Mouse (Mus musculus) olfactory bulb, adult 2 months (tissue): ENCODE measurements around the gene Ebi3. TPM values are rescaled to one million over a fixed set of nuclear protein-coding genes. Genes with fewer than 3 reads are reported as not detected.
"Not testable (repeated sequence)": the region's sequence is repeated elsewhere in the genome, so short reads cannot be mapped to it uniquely, and the experiment has no call there.

Experiments used
- H3K27ac ChIP-seq: fragments of 200-500 bp; 2 replicates; pipeline ENCODE4 v1.5.1; 2012; ENCODE audit warnings: low read depth, low read length; ENCODE audit not compliant: insufficient read depth
- H3K4me1 ChIP-seq: fragments of 200-500 bp; 2 replicates; pipeline ENCODE4 v1.6.1; 2012; ENCODE audit warnings: low read length; ENCODE audit not compliant: control insufficient read depth, insufficient read depth
- H3K4me3 ChIP-seq: fragments of 200-500 bp; 2 replicates; pipeline ENCODE4 v1.5.1; 2012; ENCODE audit warnings: mild to moderate bottlenecking, low read depth, low read length, moderate library complexity; ENCODE audit not compliant: insufficient read depth
- CTCF ChIP-seq: fragments of 200-500 bp; IDR thresholded peaks from 2 replicates; pipeline ENCODE4 v1.5.1; 2012; ENCODE audit warnings: low read depth, mild to moderate bottlenecking, low read length, moderate library complexity; ENCODE audit not compliant: insufficient read depth
- POLR2A ChIP-seq: fragments of 200-500 bp; IDR thresholded peaks from 2 replicates; pipeline ENCODE4 v1.6.1; 2012; ENCODE audit warnings: mild to moderate bottlenecking, low read depth, low read length, moderate library complexity; ENCODE audit not compliant: insufficient read depth
- WGBS: fragments of 180-500 bp; shearing (Covaris S2); methylation state at CpG from one replicate; pipeline ENCODE4 v1.1.7; 2018; 5-methylcytosine and 5-hydroxymethylcytosine counted together
- polyA plus RNA-seq: library from polyadenylated mRNA; stranded (reverse); fragments of >200 nt; gene quantifications from 2 replicates; pipeline ENCODE4 v1.2.4, GENCODE M21; 2012; ENCODE audit warnings: low replicate concordance; ENCODE audit not compliant: missing spikeins, insufficient read depth, insufficient read length

The Ebi3 gene
- polyA plus RNA-seq, 1 experiment: not detected

DNA sequence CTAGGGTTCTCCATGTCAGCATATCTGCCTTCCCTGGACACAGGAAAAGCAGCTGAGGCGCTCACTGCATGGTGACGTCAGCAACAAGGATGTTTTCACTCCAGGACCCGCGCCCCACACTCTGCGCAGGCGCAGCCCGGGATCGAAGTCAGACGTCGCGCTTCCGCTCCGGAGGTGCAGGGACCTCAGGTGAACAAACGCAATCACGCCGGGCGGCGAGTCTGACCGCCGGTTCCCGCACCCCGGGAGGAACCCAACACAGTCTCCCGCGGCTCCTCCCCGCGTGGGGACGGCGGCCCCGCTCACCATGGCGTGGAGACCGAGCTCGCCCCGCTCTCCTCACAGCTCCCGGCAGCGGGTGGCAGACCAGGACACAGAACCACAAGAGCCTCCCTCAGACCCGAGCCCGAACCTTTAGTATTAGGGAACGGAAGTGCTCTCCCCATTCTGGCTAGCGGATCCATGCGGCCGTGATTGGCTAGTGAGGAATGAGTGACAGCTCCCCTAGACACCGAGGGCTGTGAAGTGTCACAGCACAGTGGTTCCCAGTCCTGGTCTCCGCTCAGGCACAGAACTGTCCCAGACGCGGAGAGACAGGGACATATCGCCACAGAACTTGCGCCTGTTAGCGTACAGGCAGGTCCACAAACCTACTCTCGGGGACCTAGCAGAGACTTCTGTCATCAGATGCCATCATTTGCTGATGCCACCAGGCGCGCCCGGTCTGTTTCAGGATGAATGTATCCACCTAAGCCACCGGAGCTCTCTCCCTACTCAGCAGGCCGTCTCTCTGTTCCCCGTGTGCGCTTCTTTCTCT, 7.4 kb upstream of the Ebi3 start:
- H3K27ac ChIP-seq: peak overlapping the region; percentile 92
- under 1% methylated on average over 56 of the region's 56 CpGs for WGBS
- peak; percentile 54; the same call in 1 of the 2 replicates for TF ChIP-seq POLR2A
- not testable (repeated sequence) for H3K4me1 ChIP-seq
- peak overlapping the region; percentile 67 for H3K4me3 ChIP-seq

DNA sequence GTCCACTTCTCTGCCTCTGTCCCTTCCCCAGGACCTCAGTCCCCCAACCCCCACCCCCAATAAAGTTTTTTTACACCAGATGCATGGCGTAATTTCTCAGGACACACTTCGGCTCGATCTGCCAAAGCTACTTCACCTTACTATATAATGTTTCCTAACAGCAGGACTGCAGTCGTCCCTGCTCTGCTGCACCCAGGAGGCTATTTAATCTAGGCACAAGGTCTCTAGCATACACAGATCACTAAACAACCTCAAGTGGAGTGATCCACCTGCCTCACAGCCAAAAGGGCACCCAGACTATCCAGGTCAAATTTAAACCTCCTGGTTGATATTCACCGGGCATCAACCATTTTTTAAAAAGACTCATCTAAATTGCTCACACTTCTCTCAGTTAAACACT, 6.7 kb upstream of the Ebi3 start:
- Histone ChIP-seq H3K4me1 (no peaks in the 10 kb centered on the region), H3K4me3 (peak overlapping the region; percentile 67), H3K27ac (no peak overlapping the region)
- TF ChIP-seq POLR2A: no peak
- TF ChIP-seq CTCF: no peak
- WGBS: 22% methylated on average over 5 of the region's 5 CpGs

DNA sequence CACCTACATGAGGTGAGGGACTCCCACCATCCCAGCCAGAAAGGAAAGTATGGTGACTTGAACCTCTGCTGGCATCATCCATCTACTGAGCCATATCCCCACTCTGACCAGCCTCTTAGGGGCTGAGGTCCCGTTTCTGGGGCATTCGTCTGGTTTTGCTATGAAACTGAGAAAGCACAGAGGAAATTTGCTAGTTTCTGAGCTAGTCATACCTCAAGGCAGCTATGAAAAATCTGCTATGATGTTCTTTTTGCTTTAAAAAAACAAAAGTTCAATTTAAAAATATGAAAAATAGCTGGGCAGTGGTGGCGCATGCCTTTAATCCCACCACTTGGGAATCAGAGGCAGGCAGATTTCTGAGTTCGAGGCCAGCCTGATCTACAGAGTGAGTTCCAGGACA, 3.8 kb upstream of the Ebi3 start:
- TF ChIP-seq POLR2A (no peak), CTCF (no peak)
- WGBS: 89% methylated on average over 4 of the region's 4 CpGs
- Histone ChIP-seq H3K27ac (no peak overlapping the region), H3K4me1 (no peaks in the 10 kb centered on the region), H3K4me3 (no peak overlapping the region)

DNA sequence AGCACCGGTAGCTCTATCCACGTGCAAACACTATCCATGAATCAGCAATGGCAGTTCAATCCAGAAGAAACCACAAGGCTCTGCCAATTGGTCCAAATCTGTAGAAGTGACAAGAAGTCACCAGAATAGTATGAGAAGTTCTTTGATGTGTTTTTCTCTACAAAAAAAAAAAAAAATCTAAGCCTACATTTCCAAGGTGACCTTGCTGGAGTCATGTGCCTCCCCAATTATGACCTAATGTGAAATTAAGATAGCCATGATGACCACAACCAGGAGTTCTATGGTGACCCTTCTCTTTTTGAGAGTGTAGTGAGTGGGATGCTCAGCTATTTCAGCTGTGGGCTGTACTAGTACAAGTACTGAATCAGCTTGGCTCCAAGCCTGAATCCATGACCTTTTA, 3.0 kb upstream of the Ebi3 start, which contains the start of gene Zfp119b:
TSS of gene Zfp119b (minus strand) at position 101 of the 400 bp plus-strand sequence.
- no peak within 1 kb of the TSS for H3K27ac ChIP-seq
- H3K4me1 ChIP-seq: no peaks in the 10 kb centered on the region
- TF ChIP-seq POLR2A (no peak), CTCF (no peak)
- H3K4me3 ChIP-seq: no peak within 1 kb of the TSS
- 89% methylated on average over 2 of the region's 2 CpGs for WGBS

DNA sequence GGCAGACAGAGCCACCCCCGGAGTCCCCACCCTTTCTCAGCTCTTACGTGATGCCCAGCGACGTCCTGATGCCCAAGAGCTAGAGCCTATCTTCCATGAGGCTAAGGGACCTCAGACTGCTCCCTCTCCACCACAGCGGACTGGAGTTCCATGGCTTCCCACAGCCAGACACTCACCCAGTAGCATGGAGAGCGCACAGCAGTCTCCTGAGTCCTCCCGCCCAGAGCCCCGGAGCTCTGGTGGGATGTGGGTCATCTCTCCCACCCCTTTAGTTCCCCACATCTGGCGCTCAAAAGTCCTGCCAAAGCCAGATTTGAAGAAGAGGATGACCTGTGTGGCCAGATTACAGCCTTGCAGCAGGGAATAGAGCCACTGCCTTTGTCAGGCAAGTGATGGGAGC, 1.8 kb upstream of the Ebi3 start:
- H3K27ac ChIP-seq: no peak overlapping the region
- TF ChIP-seq CTCF (no peak), POLR2A (no peak)
- H3K4me3 ChIP-seq: no peak overlapping the region
- WGBS: 80% methylated on average over 9 of the region's 9 CpGs
- H3K4me1 ChIP-seq: no peaks in the 10 kb centered on the region

DNA sequence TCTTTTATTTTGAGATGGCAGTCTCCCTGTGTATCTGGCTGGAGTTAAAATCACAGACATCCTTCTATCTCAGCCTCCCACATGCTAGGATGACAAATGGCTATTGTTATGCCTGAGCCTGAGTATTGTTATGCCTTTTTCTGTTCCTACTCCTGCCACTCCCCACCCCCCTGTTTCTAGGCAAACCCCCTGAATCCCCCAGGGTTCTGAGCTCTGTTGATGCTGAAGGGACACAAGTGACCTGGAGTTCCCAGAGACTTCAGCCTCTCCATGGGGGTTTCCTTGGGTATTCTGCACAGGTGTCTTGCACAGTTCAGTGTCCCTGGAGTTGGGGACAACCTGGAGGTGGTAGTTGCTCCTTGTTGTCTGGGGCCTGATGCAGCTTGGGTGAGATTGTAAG, 399 bp upstream of the Ebi3 start:
- TF ChIP-seq POLR2A: no peak
- no peak for TF ChIP-seq CTCF
- no peak overlapping the region for H3K4me3 ChIP-seq
- H3K27ac ChIP-seq: no peak overlapping the region
- H3K4me1 ChIP-seq: peaks cover 6% of the 10 kb centered on the region; the same call in 1 of the 2 replicates

DNA sequence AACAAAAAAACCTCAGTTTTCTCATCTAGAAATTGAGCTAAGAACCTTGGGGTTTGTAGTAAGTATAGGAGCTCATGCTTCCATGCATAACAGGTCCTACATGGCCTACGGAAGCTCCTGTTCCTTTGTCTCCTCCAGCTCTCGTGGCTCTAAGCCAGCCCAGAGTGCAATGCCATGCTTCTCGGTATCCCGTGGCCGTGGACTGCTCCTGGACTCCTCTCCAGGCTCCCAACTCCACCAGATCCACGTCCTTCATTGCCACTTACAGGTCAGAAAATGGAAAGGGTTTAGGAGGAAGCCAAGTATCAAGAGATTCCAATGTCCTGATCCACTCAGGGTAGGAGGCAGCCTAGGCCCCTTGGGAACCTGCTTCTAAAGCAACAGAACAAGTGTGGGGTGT, 1.3 kb downstream of the Ebi3 start:
- 81% methylated on average over 6 of the region's 6 CpGs for WGBS
- TF ChIP-seq CTCF: no peak
- no peak for TF ChIP-seq POLR2A
- Histone ChIP-seq H3K4me1 (peaks cover 12% of the 10 kb centered on the region), H3K27ac (no peak overlapping the region), H3K4me3 (no peak overlapping the region)

DNA sequence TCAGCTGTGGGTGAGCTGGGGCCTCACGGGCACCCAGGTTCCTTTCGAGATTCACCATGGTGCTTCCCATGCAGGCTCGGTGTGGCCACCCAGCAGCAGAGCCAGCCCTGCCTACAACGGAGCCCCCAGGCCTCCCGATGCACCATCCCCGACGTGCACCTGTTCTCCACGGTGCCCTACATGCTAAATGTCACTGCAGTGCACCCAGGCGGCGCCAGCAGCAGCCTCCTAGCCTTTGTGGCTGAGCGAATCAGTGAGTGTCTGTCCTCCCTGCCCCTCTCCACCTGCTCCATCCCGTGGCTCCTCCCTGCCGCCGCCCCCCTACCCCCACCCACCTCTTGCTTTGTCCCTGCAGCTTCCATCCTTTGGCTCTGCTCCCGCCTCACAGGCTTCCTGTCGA, 1.8 kb downstream of the Ebi3 start:
- H3K4me3 ChIP-seq: no peak overlapping the region
- WGBS: 54% methylated on average over 16 of the region's 16 CpGs
- TF ChIP-seq CTCF: no peak
- no peak for TF ChIP-seq POLR2A
- H3K4me1 ChIP-seq: peaks cover 12% of the 10 kb centered on the region
- H3K27ac ChIP-seq: no peak overlapping the region

DNA sequence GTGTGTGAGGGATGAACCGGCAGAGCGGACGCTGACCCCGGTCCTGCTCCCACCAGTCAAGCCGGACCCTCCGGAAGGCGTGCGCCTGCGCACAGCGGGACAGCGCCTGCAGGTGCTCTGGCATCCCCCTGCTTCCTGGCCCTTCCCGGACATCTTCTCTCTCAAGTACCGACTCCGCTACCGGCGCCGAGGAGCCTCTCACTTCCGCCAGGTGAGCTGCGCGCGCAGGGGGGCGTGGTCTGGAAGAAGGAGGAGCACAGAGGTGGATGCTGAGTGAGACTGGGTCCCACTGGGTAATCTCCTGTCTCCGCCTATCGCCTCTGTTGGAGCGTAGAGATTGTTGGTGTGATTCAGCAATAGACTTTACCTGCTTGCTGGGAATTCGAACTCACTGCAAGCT, 3.7 kb downstream of the Ebi3 start:
- Histone ChIP-seq H3K27ac (no peak overlapping the region), H3K4me1 (peaks cover 17% of the 10 kb centered on the region), H3K4me3 (peak overlapping the region; percentile 35)
- TF ChIP-seq CTCF: no peak
- no peak for TF ChIP-seq POLR2A
- 2% methylated on average over 26 of the region's 26 CpGs for WGBS
